Mouse (Mus musculus) hindbrain, postnatal 0 days (tissue): Measurements from ENCODE around the gene Olfr1392. TPM values are rescaled to one million over a fixed set of nuclear protein-coding genes. Genes with fewer than 3 reads are reported as not detected.

ENCODE experiments used
- ATAC-seq: fragments of 200-750 bp; cut with Nextera tagmentation; 2 replicates; pipeline ENCODE4 v1.8.0; 2017; ENCODE audit warnings: mild to moderate bottlenecking, moderate TSS enrichment, moderate library complexity
- DNase-seq: peaks from one replicate; pipeline ENCODE4 v3.0.0-alpha.2; 2015; ENCODE audit warnings: low spot score
- H3K27ac ChIP-seq: fragments of 300-500 bp; sonication (generic); 2 replicates; pipeline ENCODE4 v1.5.1; 2014; ENCODE audit warnings: mild to moderate bottlenecking
- H3K27me3 ChIP-seq: fragments of 300-500 bp; sonication (generic); 2 replicates; pipeline ENCODE4 v1.6.1; 2014; ENCODE audit warnings: low read length, mixed read lengths; ENCODE audit not compliant: insufficient read depth
- H3K36me3 ChIP-seq: fragments of 300-500 bp; sonication (generic); 2 replicates; pipeline ENCODE4 v1.6.1; 2014; ENCODE audit warnings: low read length, mixed read lengths; ENCODE audit not compliant: insufficient read depth
- H3K4me1 ChIP-seq: fragments of 300-500 bp; sonication (generic); 2 replicates; pipeline ENCODE4 v1.6.1; 2014; ENCODE audit warnings: antibody characterized with exemption, low read length, mixed read lengths; ENCODE audit not compliant: insufficient read depth
- H3K4me2 ChIP-seq: fragments of 300-500 bp; sonication (generic); 2 replicates; pipeline ENCODE4 v1.6.1; 2014; ENCODE audit warnings: low read depth, mild to moderate bottlenecking, low read length, moderate library complexity, mixed read lengths
- H3K4me3 ChIP-seq: fragments of 300-500 bp; sonication (generic); 2 replicates; pipeline ENCODE4 v1.5.1; 2014; ENCODE audit warnings: low read length
- H3K9ac ChIP-seq: fragments of 300-500 bp; sonication (generic); replicated peaks from 2 replicates; pipeline ENCODE4 v1.6.1; 2014; ENCODE audit warnings: mild to moderate bottlenecking, low read length, moderate library complexity, mixed read lengths
- H3K9me3 ChIP-seq: fragments of 300-500 bp; sonication (generic); 2 replicates; pipeline ENCODE4 v1.6.1; 2016; ENCODE audit warnings: low read length, mixed read lengths
- CTCF ChIP-seq: IDR thresholded peaks from 2 replicates; pipeline ENCODE4 v1.5.1; 2016; ENCODE audit warnings: antibody characterized with exemption, control low read depth, low read depth
- WGBS: fragments of 180-500 bp; shearing (Covaris S2); extraction: QIAGEN DNeasy Blood & Tissue Kit; methylation state at CpG from one replicate; pipeline ENCODE4 v1.1.7; 2014; 5-methylcytosine and 5-hydroxymethylcytosine counted together
- polyA plus RNA-seq: library from polyadenylated mRNA; unstranded; fragments of >200 nt; fragmentation: Nextera tagmentation; extraction: Ambion mirVana; gene quantifications from 2 replicates; pipeline ENCODE4 v1.2.1, GENCODE M21; 2015
- total RNA-seq: library from RNA; depleted of rRNA; stranded (reverse); fragments of >200 nt; gene quantifications from 2 replicates; pipeline ENCODE4 v1.2.3, GENCODE M21; 2014

Olfr1392 gene
- total and polyA plus RNA-seq, 2 experiments from 2014 or later, result not detected

- ATAC-seq (no peak), DNase-seq (no peak)
- no peaks in the 10 kb centered on the region for H3K27me3 ChIP-seq
- no peak overlapping the region for H3K4me2 ChIP-seq
- H3K4me1 ChIP-seq, result peaks cover 13% of the 10 kb centered on the region; the same call in 1 of the 2 replicates
- 68% methylated on average over 2 of the region's 2 CpGs for WGBS
- H3K9me3 ChIP-seq, result no peaks in the 10 kb centered on the region
- TF ChIP-seq CTCF, result no peak
- H3K9ac ChIP-seq, result no peak overlapping the region
- H3K36me3 ChIP-seq, result no peaks in the 10 kb centered on the region
- no peak overlapping the region for H3K27ac ChIP-seq
- H3K4me3 ChIP-seq, result no peak overlapping the region
Measured at GRCm38 (mm10) chr11:49247255-49247654, 37.8 kb upstream of the Olfr1392 start.

DNA sequence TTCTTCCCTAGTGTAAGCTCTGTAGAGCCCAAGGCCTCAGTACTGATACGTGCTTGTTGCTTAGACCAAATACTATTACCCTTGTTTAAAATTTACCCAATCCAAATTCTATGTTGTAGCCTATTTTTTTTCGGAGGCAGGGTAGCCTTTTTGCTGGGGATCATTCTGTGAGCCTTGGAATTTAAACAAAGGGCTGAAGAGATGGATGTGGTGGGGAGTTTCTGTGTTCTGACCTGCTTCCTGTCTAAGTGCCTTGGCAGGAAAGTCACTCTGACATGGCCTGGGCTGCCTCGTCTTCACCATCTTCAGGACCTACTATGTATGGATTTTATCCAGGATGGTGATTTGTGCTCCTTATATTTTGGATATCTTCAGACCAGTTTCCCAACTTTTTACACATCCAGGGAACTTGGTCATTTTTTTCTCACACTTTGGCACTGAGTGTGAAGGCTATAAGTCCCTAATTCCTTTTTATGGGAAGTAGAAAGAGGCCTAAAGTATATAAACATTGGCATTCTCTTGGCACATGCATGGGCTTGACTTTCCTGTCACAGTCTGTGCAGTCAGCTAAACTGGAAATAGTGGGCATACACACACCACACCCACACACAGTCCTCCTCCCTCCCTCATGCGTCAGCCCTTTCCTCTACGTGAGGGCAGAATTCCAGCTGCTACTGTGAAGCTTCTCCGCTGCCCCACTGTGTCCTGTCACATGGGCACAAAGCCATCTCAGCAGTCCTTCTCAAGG lies 36.7 kb upstream of the Olfr1392 start:
- no peak for ATAC-seq
- Histone ChIP-seq H3K27me3 (no peaks in the 10 kb centered on the region), H3K27ac (no peak overlapping the region)

GRCm38 (mm10) chr11:49248974-49249700 lies 35.9 kb upstream of the Olfr1392 start:
- 63% methylated on average over 6 of the region's 6 CpGs for WGBS
- Histone ChIP-seq H3K27me3 (no peaks in the 10 kb centered on the region), H3K4me1 (peaks cover 13% of the 10 kb centered on the region; the same call in 1 of the 2 replicates), H3K27ac (no peak overlapping the region; the same call in 1 of the 2 replicates), H3K36me3 (0 out of 2 replicates have a peak, but pooled peaks cover 3% of the 10 kb centered on the region), H3K9ac (no peak overlapping the region), H3K4me3 (no peak overlapping the region), H3K9me3 (no peaks in the 10 kb centered on the region), H3K4me2 (no peak overlapping the region)
- DNase-seq (no peak), ATAC-seq (no peak)
- no peak for TF ChIP-seq CTCF

More for the DNA sequence above, 36.7 kb upstream of the Olfr1392 start:
- peaks cover 13% of the 10 kb centered on the region; the same call in 1 of the 2 replicates for H3K4me1 ChIP-seq
- no peak overlapping the region for H3K4me3 ChIP-seq
- DNase-seq, result no peak
- WGBS, result 42% methylated on average over 6 of the region's 6 CpGs
- no peak for TF ChIP-seq CTCF
- H3K9ac ChIP-seq, result no peak overlapping the region
- no peak overlapping the region for H3K4me2 ChIP-seq
- no peaks in the 10 kb centered on the region for H3K9me3 ChIP-seq
- H3K36me3 ChIP-seq, result no peaks in the 10 kb centered on the region

DNA sequence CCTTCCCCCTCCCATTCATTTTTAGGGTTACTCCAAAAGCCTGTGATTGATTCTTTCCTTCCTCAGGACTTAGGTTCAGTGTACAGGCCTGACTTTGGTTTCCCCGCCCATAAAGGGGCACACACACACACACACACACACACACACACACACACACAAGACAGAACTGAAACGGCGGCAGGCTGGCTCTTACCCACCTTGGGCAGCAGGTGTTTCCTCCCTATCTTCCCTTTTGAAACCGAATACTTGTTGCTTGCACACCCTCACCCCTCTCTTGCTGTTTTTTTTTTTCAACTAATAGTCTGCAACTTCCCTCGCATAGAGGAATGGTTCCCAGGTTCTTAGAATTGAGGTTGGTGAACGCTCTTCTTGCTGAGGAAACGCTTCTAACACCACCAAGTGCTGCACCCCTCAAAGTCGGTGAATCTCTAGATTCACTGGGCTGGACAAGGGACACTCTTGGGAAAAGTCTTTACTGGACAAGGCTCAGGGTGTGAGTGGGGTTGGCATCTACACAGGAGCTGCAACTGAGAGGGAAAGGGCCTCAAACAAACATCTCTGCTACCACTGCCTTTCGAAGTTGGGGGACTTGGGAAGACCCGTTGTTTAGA lies 35.2 kb upstream of the Olfr1392 start:
- Histone ChIP-seq H3K9me3 (no peaks in the 10 kb centered on the region), H3K36me3 (peaks cover 4% of the 10 kb centered on the region; the same call in 1 of the 2 replicates), H3K4me3 (peak overlapping the region; percentile 50), H3K4me1 (peaks cover 11% of the 10 kb centered on the region; the same call in 1 of the 2 replicates), H3K27me3 (no peaks in the 10 kb centered on the region), H3K9ac (peak overlapping the region; percentile 57), H3K27ac (peak overlapping the region; percentile 79), H3K4me2 (peak overlapping the region; percentile 66)
- DNase-seq, result no peak
- no peak for TF ChIP-seq CTCF
- WGBS, result 27% methylated on average over 10 of the region's 10 CpGs
- ATAC-seq, result peak; percentile 11; the same call in 1 of the 2 replicates

GRCm38 (mm10) chr11:49250422-49251379 lies 34.4 kb upstream of the Olfr1392 start:
- Histone ChIP-seq H3K4me1 (0 out of 2 replicates have a peak, but pooled peaks cover 6% of the 10 kb centered on the region), H3K27ac (peak overlapping the region; percentile 79), H3K4me3 (peak overlapping the region; percentile 50), H3K27me3 (no peaks in the 10 kb centered on the region), H3K9me3 (no peaks in the 10 kb centered on the region), H3K9ac (peak overlapping the region; percentile 57), H3K4me2 (peak overlapping the region; percentile 66), H3K36me3 (peaks cover 4% of the 10 kb centered on the region; the same call in 1 of the 2 replicates)
- DNase-seq (peak; percentile 71), ATAC-seq (peak; percentile 94)
- WGBS, result 2% methylated on average over 45 of the region's 45 CpGs
- TF ChIP-seq CTCF, result peak; percentile 53
